Mouse (Mus musculus) left cerebral cortex, postnatal 10 days (tissue): ENCODE measurements at regions not wholly inside any gene's neighbourhood (a gene's known extent, or its start where the extent isn't known, plus 50 kb on each side); places are given as distances from the start of the nearest gene placed in this dataset.

Experiments
- DNase-seq, 2 experiments: peaks; one replicate each; pipeline ENCODE4 v3.0.0; 2021 to 2022; ENCODE audit warnings: low spot score in 2 of 2, mixed read lengths in 1 of 2; ENCODE audit errors: extremely low spot score in 1 of 2
- intact Hi-C: fragments of 180-260 bp; cut with DNase I; formaldehyde crosslinking; loops from one replicate; pipeline ENCODE4 v1.15.1; 2025

DNA sequence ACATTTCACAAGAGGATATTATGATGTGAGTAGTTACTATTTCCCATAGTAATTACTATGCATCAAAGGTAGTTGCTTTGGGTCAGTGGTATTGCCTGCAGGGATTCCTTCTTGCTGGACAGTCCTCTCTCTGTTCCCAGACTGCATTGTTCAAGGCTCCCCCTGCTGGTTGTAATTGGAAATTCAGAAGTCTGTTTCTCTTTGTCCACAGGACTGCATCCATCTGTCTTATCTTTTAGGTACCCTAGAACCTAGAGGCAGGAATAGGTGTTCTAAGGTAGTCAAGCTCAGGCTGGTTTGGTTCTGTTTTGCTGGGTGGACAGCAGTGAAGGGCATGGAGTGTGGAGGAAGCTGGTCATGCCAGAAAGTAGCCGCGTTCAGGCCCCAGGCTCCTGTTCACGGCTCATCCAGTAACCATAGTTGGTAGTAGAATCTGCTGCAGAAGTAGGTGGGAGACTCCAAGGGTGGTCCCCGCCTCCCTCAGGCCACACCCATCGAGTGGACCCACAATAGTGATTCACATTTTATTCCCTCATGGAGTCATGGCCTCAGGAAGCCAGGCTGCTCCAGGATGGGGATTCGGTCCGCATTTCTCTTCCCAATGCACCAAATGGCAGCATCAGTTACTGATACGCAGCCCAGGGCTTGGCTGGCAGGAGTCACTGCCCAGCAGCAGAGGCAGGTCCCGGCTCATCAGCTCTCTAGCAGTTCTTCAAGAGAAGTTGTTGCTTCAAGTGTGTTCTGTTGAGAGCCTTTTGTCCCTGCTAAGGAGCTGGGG lies 51.7 kb upstream of the Caprin1 start:
- intact Hi-C loops = loop anchor here (5.0 kb wide), 1 partner anchor 52 kb away; the partner anchor contains the start of gene Caprin1

DNA sequence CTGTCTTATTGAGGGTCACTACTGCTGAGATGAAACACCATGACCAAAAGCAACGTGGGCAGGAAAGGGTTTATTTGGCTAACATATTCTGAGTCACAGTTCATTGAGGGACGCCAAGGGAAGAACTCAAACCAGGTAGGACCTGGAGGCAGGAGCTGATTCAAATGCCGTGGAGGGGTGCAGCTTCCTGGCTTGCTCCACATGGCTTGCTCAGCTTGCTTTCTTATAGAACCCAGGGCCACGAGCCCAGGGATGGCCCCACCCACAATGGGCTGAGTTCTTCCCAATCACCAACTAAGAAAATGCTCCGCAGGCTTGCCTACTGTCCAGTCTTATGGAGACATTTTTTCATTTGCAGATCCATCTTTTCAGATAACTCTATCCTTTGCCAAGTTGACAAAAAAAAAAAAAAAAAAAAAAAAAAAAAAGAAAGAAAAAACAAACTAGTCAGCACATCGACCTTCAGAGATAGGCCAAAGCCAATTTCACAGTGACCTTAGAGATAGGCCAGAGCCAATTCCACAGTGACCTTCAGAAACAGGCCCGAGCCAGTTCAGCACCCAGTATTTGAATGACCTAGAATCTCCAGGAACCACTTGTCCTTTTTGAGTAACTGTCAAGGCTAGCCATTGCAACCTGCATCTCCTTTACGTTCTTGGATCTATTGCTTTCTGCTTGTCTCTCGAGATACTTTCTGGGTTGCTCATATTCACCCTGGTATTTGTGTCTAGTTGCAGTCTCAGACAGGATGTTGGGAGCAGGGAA lies 52.5 kb upstream of the Caprin1 start:
- intact Hi-C loops = loop anchor here (5.0 kb wide), 1 partner anchor 53 kb away; the partner anchor contains the start of gene Caprin1
- no peak for DNase-seq

More for the DNA sequence above, 51.7 kb upstream of the Caprin1 start:
- DNase-seq = no peak

DNA sequence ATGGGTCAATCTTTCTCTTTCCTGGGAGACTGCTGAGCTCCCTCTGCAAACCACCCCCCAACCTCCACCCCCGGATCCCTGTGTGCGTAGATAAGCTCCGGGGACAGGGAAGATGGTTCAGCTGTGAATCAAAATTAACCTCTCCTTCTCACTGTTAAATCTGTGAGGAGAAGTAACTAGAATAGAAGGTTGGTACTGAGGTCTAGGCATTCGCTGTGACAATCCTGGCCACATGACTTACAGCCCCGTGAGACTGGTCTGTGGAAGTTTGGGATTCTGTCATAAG lies 53.0 kb upstream of the Caprin1 start:
- intact Hi-C loops = no loop called here
- no peak for DNase-seq

DNA sequence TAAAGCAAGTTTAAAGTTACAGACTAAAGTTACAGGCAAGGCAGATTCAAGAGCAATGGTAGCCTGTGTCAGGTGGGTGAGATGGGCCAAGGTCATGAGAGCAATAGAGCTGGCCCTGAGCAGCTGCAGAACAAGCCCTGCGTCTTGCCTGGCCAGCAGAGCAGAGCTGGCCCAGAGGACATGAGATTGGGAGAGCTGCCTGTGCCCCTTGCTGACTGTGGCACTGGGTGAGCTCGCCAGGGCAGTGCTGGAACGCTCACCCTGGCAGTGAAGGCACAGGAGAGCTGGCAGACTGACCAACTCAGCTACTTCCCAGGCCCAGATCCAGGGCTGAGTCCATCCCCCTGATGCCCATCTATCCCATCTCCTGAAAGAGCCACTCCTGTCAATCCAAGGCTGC lies 53.7 kb upstream of the Caprin1 start:
- intact Hi-C loops = no loop called here
- no peak for DNase-seq

DNA sequence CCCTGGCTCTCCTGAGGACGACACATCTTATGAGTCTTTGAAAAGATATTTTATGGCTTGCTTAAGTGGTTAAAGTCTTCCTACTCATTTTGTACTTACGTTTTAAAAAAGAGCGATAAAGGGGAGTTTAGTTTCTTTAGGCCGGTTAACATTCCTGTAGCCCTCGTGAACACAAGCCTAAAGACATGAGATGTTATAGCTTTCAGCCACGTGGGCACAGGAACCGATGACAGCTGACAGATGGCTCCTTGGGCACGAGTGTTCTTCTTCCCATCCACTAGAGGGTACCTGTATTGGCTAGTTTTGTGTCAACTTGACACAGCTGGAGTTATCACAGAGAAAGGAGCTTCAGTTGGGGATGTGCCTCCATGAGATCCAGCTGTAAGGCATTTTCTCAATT lies 63.8 kb upstream of the Caprin1 start:
- DNase-seq = no peak
- intact Hi-C loops = loop anchor here (10.0 kb wide), 1 partner anchor 296 kb away; the partner anchor contains the start of gene Abtb2

DNA sequence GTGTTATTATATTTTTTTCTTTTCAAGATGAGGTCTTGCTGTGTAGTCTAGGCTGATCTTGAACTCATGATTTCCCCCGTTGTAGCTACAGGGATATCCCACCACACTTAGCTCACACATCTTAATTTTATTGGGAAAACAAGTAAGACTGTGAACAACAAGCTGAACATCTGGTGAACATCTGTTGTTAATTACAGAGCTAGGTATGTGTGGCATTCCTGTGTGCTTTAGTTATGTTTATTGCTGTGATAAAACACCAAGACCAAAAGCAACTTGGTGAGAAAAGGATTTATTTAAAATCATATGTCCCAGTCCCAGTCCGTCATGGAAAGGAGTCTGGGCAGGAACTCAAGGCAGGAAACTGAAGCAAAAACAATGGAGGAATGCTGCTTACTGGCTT lies 66.8 kb upstream of the Caprin1 start:
- DNase-seq = no peak
- intact Hi-C loops = loop anchor here (10.0 kb wide), 1 partner anchor 299 kb away; the partner anchor contains the start of gene Abtb2

DNA sequence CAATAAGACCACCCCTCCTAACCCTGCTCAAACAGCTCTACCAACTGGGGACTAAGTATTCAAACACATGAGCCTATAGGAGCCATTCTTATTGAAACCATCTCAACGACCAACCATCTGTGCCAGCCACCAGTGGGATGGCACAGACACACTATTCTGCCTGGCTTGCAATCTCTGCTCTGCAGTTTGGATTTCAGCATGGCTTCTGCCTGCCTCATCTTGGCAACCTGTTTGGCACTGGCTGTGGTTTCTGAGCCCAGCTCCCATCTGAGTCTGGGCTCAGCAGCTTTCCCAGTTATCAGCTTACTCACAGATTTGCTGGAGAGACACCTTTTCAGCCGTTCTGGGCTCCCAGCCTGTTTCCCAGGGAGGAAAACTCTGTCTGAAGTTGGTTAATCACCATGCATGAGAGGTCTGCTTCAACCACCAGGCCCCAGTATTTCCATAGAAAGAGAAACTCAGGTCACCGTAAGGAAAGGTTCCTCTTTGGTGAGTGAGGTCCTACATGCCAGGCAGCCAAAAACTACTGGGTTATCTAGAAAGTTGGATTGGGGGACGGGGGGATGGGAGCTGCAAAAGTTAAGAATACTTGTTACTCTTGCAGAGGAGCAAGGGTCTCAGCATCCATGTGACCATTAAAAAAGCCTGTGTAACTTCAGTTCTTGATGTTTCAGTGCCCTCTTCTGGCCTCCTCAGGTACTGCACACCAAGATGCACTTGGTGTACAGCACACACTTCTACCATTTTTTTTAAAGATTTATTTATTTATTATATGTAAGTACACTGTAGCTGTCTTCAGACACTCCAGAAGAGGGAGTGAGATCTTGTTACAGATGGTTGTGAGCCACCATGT lies 68.1 kb upstream of the Caprin1 start:
- DNase-seq = peak; percentile 36 to 49
- intact Hi-C loops = loop anchor here (10.0 kb wide), 1 partner anchor 301 kb away; the partner anchor contains the start of gene Abtb2

DNA sequence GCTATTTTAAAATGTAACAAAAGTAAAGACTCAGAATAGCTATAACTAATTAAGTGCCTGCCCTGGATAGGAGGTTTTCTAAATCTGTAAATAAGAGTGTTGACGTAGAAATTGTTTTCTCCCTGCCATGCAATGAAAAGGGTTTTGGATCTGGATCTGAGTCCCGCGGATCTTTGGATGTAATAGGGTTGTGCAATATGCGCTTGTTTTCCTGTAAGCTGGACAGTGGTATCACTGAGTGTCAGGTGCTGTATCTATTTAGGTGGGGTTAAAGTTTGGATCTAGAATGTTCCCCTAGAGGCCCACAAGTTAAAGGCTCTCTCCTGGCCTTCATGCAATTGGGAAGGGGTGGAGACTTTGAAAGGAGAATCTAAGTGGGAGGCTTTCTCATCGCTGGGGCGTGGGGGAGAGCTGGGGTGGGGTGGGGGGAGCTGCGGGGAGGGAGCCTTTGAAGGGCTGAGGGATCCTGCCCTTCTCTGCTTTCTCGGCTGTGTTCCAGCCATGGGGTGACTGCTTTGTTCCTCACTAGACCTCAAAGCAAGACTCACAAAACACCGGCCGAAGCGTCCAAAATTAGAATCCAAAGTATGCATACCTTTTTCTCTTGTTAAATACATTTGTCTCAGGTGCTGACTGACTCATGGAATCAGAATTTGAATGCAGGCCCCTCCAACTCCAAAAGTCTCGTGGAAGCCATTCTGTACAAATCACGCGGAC lies 70.0 kb upstream of the Caprin1 start:
- DNase-seq = no peak
- intact Hi-C loops = loop anchor here (10.0 kb wide), 1 partner anchor 303 kb away; the partner anchor contains the start of gene Abtb2

DNA sequence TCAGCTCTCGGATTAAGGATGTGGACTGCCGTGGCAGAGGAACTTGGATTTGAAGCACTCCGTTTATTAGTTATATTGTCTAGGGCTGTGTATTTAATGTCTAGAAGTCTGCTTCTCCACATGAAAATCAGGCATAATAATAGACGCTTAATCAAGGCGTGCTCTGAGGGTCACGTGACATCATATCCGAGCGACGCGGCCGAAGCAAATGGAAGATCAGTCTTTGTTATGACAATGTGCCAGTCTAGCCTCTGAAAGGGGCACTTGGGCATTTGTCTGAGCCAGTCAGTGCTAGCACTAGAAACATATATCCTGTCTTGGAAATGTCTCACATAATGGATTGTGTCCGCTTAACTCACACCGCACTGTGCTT lies 70.5 kb upstream of the Caprin1 start:
- intact Hi-C loops = loop anchor here (10.0 kb wide), 1 partner anchor 303 kb away; the partner anchor contains the start of gene Abtb2
- no peak for DNase-seq

DNA sequence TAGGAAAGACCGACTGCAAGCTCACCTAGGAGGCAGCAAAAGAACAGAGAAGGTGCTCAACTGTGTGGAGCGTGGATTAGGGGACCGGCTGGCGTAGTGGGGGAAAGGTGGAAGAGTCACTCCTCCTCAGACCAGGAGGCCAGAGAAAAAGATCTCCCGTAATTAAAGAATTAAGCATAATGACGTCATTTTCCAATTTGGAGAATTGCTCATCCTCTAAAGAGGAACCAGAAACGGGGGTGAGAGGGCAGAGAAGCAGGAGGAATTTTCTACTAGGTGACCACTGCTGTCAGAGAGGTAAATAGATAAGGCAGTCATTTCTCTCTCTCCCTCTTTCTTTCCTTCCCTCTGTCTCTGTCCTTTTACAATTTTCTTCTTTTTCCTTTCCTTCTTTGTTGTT lies 71.2 kb upstream of the Caprin1 start:
- intact Hi-C loops = loop anchor here (10.0 kb wide), 1 partner anchor 304 kb away; the partner anchor contains the start of gene Abtb2
- DNase-seq = no peak

DNA sequence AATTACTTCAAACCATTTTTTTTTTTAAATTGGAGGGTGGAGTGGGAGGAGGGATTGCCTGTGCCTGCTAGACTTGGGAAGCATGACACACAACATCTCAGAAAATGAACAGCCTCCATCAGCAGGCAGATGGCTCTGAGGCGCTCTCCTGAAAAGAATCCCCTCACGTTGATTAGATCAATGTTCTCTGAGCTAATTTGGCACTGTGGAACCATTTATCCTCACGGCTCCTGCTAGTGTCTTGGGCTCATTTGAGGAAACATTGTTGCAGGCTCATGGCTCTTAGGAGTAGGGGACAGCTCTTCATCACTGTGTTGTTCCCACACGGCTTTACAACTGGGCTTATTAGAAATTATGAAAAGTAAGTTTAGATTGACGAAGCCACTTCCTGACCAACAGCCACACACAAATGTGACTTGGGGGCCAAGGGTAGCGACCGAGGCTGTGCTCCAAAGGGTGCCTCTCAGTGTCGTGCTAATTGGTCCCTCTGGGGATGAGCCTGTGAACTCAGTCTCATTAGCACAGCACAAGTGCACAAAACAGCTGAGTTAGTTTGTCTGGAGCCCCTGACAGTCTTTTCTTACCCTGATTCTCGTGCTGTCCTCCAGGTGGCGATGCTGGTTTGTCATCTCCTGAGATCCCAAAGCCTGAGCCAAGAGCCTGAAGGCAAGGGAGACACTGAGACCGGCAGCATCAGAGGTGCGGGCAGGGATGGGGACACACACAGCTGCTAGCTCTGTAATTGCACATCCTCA lies 74.2 kb upstream of the Caprin1 start:
- DNase-seq = peak; percentile 75 to 86
- intact Hi-C loops = loop anchor here (5.0 kb wide), 1 partner anchor 111 kb away; no protein-coding TSS in a partner anchor

DNA sequence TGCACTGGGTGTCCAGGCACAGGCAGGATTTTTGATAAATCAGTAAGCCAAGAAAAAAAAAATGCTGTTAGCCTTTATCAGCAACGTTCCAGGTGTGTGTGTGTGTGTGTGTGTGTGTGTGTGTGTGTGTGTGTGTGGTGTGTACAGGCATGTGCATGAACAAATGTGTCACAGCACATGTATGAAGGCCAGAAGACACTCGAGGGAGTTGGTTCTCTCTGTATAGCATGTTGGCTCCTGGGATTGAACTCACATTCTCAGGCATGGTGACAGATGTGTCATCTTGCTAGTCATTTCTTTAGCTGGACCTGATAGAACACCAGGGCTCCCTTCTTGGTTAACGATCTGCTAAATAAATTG lies 74.8 kb upstream of the Caprin1 start:
- intact Hi-C loops = loop anchor here (5.0 kb wide), 1 partner anchor 110 kb away; no protein-coding TSS in a partner anchor
- DNase-seq = no peak

DNA sequence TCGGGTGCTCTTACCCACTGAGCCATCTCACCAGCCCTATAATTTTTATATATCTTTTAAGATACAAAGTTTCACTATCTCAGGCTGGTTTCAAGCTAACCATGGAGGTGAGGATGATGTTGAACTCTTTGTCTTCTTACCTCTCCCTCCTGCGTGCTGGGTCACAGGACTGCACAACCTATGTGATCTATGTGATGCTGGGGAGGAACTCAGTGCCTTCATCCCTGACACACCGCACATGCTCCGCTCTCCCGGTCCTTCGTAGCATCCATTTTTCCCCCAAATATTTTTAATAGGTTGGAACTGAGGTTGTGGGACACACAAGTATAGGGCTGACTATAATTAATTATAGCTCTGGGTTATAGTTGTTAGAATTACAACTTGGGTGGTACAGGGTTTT lies 75.9 kb upstream of the Caprin1 start:
- DNase-seq = no peak
- intact Hi-C loops = loop anchor here (5.0 kb wide), 1 partner anchor 109 kb away; no protein-coding TSS in a partner anchor

DNA sequence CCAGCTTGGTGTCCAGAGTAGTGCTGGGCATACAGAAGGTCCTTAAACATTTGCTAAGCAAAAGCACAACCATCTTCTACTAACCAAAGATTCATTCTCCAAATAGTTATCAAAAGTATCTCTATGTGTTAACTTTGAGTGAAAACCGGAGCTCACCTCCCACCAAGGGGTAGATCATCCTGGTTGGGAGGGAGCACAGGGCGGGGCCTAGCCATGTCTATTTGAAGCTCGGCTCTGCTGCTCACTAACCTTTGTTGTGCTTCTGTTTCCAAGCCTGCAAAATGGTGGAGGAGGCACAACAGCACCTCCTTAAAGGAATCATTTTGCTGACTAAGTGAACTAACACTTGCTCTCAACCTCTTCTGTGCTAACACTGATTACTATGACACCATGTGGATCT lies 77.0 kb upstream of the Caprin1 start:
- DNase-seq = no peak
- intact Hi-C loops = loop anchor here (5.0 kb wide), 1 partner anchor 108 kb away; no protein-coding TSS in a partner anchor

DNA sequence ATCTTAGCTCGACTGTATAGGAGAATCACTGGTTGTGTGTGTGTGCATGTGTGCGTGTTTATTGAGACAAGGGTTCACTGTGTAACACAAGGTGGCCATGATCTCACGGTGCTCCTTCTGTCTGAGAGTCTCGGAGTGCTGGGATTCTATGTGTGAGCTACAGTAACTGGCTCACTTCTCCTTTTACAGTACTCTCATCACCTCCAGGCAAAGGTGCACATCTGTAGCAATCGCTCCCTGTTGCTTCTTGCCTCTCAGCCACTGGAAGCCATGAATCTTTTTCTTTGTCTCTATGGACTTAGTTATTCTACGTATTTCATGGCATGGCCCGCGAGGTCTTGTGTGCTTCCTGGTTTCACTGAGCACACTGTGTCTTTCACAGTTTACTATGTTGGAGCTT lies 78.3 kb upstream of the Caprin1 start:
- intact Hi-C loops = no loop called here
- DNase-seq = no peak

DNA sequence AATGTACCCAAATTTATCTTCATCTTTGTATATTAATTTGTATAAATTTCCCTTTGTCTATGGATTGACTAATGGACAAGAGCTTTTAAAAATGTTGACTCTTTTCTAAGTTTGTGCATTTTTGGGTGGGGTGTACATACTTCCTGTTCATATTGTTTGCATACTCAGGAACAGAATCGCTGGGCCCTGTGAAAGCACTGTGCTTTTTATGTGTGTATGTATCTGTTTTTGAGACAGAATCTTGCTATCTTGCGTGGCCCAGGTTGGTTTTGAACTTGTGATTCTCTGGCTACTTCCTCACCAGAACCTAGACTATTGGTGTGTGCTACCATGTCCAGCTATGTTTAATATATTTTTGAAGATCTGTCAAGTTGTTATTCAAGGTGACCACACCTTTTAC lies 78.8 kb upstream of the Caprin1 start:
- intact Hi-C loops = no loop called here
- no peak for DNase-seq

DNA sequence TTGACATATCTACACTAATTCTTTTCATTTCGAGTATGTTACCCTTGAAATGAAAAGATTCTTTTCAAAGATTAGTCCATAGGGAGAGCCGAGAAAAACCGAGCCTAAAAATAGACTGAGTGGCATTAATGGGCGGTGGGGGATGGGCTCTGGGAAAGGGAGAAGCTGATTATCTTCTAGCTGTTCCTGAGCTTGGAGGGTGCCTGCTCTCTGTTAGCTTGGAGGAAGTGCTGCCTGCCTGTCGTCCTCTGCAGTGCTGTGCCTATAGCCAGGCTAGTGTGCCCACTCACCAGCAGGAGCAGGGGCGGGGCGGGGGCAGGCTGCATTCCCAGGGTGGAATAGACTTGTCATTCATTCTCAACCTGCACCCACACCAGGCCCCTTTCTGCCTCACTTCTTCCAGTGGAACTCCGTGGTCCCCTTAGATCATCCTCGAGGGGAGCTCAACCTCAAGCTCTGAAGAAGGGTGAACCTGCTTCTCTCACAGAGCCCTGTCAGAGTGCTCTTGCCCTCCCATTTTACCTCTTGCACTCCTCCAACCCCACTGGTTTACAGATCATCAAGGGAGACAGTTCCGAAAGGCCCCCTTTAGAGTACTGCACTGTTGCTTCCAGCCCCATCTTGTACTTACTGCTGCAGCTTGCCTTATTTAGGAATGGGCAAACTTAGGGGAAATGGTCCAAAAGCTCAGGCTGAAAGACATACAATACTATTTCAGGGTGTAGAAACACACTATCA lies 76.6 kb upstream of the Lmo2 start:
- DNase-seq = peak; percentile 7 to 47
- intact Hi-C loops = no loop called here
